Mouse (Mus musculus): ENCODE measurements around the gene Gm20820. TPM values are rescaled to one million over a fixed set of nuclear protein-coding genes. Genes with fewer than 3 reads are reported as not detected.
"Not testable (repeated sequence)": the region's sequence is repeated elsewhere in the genome, so short reads cannot be mapped to it uniquely, and the experiment has no call there.

Gm20820 gene
- not detected for total RNA-seq (2021)
- long read RNA-seq, experiment 1 = 0 reads
- long read RNA-seq, experiment 2 = 0 reads

- DNase-seq = not testable (repeated sequence)
Observed at GRCm38 (mm10) chrY:86061472-86061871, at the start of gene Gm20820. TSS of gene Gm20820 (plus strand) at chrY:86061772.
